In genomic region chr1:40117565-40117964, GRCm38 (mm10) we compare ENCODE assay signal across 9 mouse cellular contexts. TPM values are rescaled to one million over a fixed set of nuclear protein-coding genes. Genes with fewer than 3 reads are reported as not detected.
DNase-seq lines count a peak whose midpoint lies in the region; ATAC-seq and TF ChIP-seq lines count a peak whose summit lies in the region.
"Had no signal": no experiment of that assay in that cellular context is flagged by ENCODE, and none has a peak within 500 bp of the region (broad histone marks: within the 10 kb centered on the region; RNA-seq: fewer than 3 reads in every experiment).

No protein-coding gene starts in this region.

- no peak overlapping the region for H3K9ac ChIP-seq in heart, postnatal 0 days (replicated peaks; ENCODE audit: low read depth, low read length)

- peak; percentile 44; the same call in 1 of the 2 replicates for ATAC-seq in heart, postnatal 0 days (ENCODE audit: insufficient read depth, low read depth)
- ATAC-seq in CD4-positive, CD25-positive, alpha-beta regulatory T cell, adult 4 months, result no peak

- H3K4me1 ChIP-seq in heart, postnatal 0 days (ENCODE audit: control insufficient read depth, insufficient read depth), result no peaks in the 10 kb centered on the region

- DNase-seq in testis, postnatal 14 days (ENCODE audit: low spot score), result peak; percentile 15
- no peak for DNase-seq in testis, postnatal 10 days (ENCODE audit: low spot score)
- peak; percentile 26 for DNase-seq in heart, postnatal 0 days (ENCODE audit: low spot score)
- peak; percentile 50 for DNase-seq in kidney, postnatal 14 days
- DNase-seq in adrenal gland, adult 18-20 months (ENCODE audit: low spot score in 2 of 2), result no peak
- DNase-seq in ovary, postnatal 14 days (ENCODE audit: low spot score), result no peak

- H3K27me3 ChIP-seq in heart, postnatal 0 days (ENCODE audit: control insufficient read depth, insufficient read depth, low read length), result no peaks in the 10 kb centered on the region

- no peak for TF ChIP-seq EP300 in heart, postnatal 0 days (IDR thresholded peaks at IDR 0.05; ENCODE audit: low read depth)

- H3K4me2 ChIP-seq in heart, postnatal 0 days (ENCODE audit: low read depth, low read length), result no peak overlapping the region

- 41% methylated on average over 9 of the region's 10 CpGs for WGBS in heart, postnatal 0 days

- TF ChIP-seq CTCF in heart, postnatal 0 days (IDR thresholded peaks at IDR 0.05; ENCODE audit: low read depth), result no peak

- H3K9me3 ChIP-seq in heart, postnatal 0 days (replicated peaks; ENCODE audit: control insufficient read depth, low read length), result no peaks in the 10 kb centered on the region

- H3K4me3 ChIP-seq in heart, postnatal 0 days (ENCODE audit: low read depth, low read length), result no peak overlapping the region

- H3K36me3 ChIP-seq in heart, postnatal 0 days (replicated peaks; ENCODE audit: control insufficient read depth, insufficient read depth, low read length), result no peaks in the 10 kb centered on the region

- H3K27ac ChIP-seq in heart, postnatal 0 days (ENCODE audit: low read depth), result no peak overlapping the region
- H3K27ac ChIP-seq: macrophage had no signal

RNA-seq across cellular contexts. Expression of gene Il1r2, which starts 43.7 kb away (rescaled TPM):
- 1.1 and 6.9 TPM in 2 replicates for total RNA-seq in heart, postnatal 0 days (2014; rRNA removed; ENCODE audit: low replicate concordance)
- 0.15 and 0.16 TPM in 2 replicates for polyA plus RNA-seq in heart, postnatal 0 days (2015; fragmentation: Nextera tagmentation; extraction: Ambion mirVana)
- 100 to 1,000 TPM; 104 to 162 TPM for polyA plus RNA-seq in CD4-positive, CD25-positive, alpha-beta regulatory T cell, adult 4 months (2017; shearing (Covaris generic))
- total RNA-seq in adrenal gland, adult 18-20 months (2021), result under 1 TPM in 1 of 2 experiments, not detected in 1; 0.56 TPM
- polyA plus RNA-seq: testis, adult 2 months had no signal

Comparison
In these comparisons a context has a peak if more than half of its experiments do, and no peak if none do; other contexts are left out.
1. DNase-seq: peak in testis, postnatal 14 days (single experiment), heart, postnatal 0 days (single experiment) and kidney, postnatal 14 days (single experiment); none in testis, postnatal 10 days (single experiment), adrenal gland, adult 18-20 months (0 of 2) and ovary, postnatal 14 days (single experiment).